Mouse (Mus musculus): ENCODE measurements around the gene Nubpl. TPM values are rescaled to one million over a fixed set of nuclear protein-coding genes. Genes with fewer than 3 reads are reported as not detected.
A peak's percentile ranks its signal among the peaks of the same experiment; 100 is the strongest.
"Not testable (repeated sequence)": the region's sequence is repeated elsewhere in the genome, so short reads cannot be mapped to it uniquely, and the experiment has no call there.

Gene Nubpl
- polyA plus RNA-seq (2021): 6.3 TPM

GRCm38 (mm10) chr12:52097650-52098070, at the start of gene Nubpl:
Gene Nubpl, plus strand, starts transcription at chr12:52097737.
- in situ Hi-C loops (cut with MboI; ENCODE audit: low pct_unique_long_range_greater_than_20kb): no loop called here
- ChIA-PET CTCF (no interaction called here), POLR2A (no interaction called here)
- DNase-seq (ENCODE audit: low read depth, low spot score) (peak; percentile 41), ATAC-seq (peak; percentile 88)
- no peak for TF ChIP-seq CTCF (IDR thresholded peaks at IDR 0.05)
- peaks cover 6% of the 10 kb centered on the region for H3K27me3 ChIP-seq

DNA sequence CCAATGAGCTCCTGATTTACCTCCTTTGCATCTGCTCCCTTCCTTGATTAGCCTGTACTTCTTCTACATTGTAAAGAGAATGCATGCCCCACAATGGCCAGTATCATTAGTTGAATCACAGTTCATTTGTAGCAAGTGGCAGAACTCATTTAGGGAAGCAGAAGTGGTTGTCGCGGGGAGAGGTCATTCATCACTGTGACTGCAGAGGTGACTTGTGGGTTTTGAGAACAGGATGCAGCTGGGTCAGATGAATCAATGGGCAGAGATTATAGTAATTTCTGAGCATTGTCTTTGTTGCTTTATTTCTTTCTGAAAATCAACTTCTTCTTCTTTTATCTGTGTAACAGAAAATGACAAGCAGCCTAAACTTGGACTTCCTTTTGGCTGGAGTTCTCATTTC, 48.2 kb upstream of the Nubpl start:
- DNase-seq (ENCODE audit: low read depth, low spot score) (no peak), ATAC-seq (no peak)
- ChIA-PET CTCF (interaction anchor here (0.8 kb wide), 1 partner anchor 32 kb away, joined by 3 read pairs; no protein-coding TSS in a partner anchor), POLR2A (no interaction called here)
- no peak for TF ChIP-seq CTCF (IDR thresholded peaks at IDR 0.05)
- in situ Hi-C loops (cut with MboI; ENCODE audit: low pct_unique_long_range_greater_than_20kb): no loop called here
- H3K27me3 ChIP-seq: no peaks in the 10 kb centered on the region

GRCm38 (mm10) chr12:52079296-52079695, 18.2 kb upstream of the Nubpl start:
- DNase-seq (ENCODE audit: low read depth, low spot score); ATAC-seq; in situ Hi-C loops (cut with MboI; ENCODE audit: low pct_unique_long_range_greater_than_20kb); H3K27me3 ChIP-seq; CTCF ChIA-PET; POLR2A ChIA-PET: not testable (repeated sequence)

- ChIA-PET POLR2A (no interaction called here), CTCF (no interaction called here)
- TF ChIP-seq CTCF (IDR thresholded peaks at IDR 0.05): no peak
- ATAC-seq (peak; percentile 47), DNase-seq (ENCODE audit: low read depth, low spot score) (no peak)
- in situ Hi-C loops (cut with MboI; ENCODE audit: low pct_unique_long_range_greater_than_20kb): no loop called here
- peaks cover 6% of the 10 kb centered on the region for H3K27me3 ChIP-seq
Observed at GRCm38 (mm10) chr12:52097049-52097649, 388 bp upstream of the Nubpl start.

GRCm38 (mm10) chr12:52120276-52120675, 22.7 kb downstream of the Nubpl start:
- POLR2A ChIA-PET: no interaction called here
- DNase-seq (ENCODE audit: low read depth, low spot score) (no peak), ATAC-seq (no peak)
- CTCF ChIA-PET: no interaction called here
- no peak for TF ChIP-seq CTCF (IDR thresholded peaks at IDR 0.05)
- H3K27me3 ChIP-seq: no peaks in the 10 kb centered on the region
- in situ Hi-C loops (cut with MboI; ENCODE audit: low pct_unique_long_range_greater_than_20kb): no loop called here

GRCm38 (mm10) chr12:52126407-52126806, 28.9 kb downstream of the Nubpl start:
- no peak for DNase-seq (ENCODE audit: low read depth, low spot score)
- in situ Hi-C loops (cut with MboI; ENCODE audit: low pct_unique_long_range_greater_than_20kb): no loop called here
- no peaks in the 10 kb centered on the region for H3K27me3 ChIP-seq
- POLR2A ChIA-PET: no interaction called here
- TF ChIP-seq CTCF (IDR thresholded peaks at IDR 0.05): no peak
- CTCF ChIA-PET: no interaction called here
- ATAC-seq: no peak

GRCm38 (mm10) chr12:52129072-52129471, 31.5 kb downstream of the Nubpl start:
- in situ Hi-C loops (cut with MboI; ENCODE audit: low pct_unique_long_range_greater_than_20kb): no loop called here
- DNase-seq (ENCODE audit: low read depth, low spot score) (no peak), ATAC-seq (no peak)
- ChIA-PET POLR2A (no interaction called here), CTCF (no interaction called here)
- no peaks in the 10 kb centered on the region for H3K27me3 ChIP-seq
- TF ChIP-seq CTCF (IDR thresholded peaks at IDR 0.05): no peak

GRCm38 (mm10) chr12:52132256-52132655, 34.7 kb downstream of the Nubpl start:
- DNase-seq (ENCODE audit: low read depth, low spot score) (no peak), ATAC-seq (no peak)
- POLR2A ChIA-PET: no interaction called here
- no peak for TF ChIP-seq CTCF (IDR thresholded peaks at IDR 0.05)
- in situ Hi-C loops (cut with MboI; ENCODE audit: low pct_unique_long_range_greater_than_20kb): no loop called here
- CTCF ChIA-PET: no interaction called here
- H3K27me3 ChIP-seq: no peaks in the 10 kb centered on the region

DNA sequence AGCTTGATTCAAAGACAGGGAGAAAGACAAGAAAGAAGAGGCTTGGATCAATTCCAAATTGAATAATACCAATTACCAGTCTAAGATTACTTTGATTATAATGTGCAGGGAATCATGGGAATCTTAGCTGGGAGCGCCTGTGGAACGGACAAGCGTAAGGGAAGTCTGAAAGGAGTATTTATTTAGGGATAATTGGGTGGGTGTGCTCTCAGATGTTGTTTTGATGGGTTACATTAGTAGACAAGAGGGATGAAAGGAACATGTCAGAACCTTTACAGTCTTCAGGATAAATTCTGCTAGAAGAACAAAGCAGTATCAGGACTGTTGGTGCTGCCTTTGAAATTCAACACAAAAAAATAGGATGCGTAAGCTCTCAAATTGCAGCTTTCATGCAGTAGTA, 40.8 kb downstream of the Nubpl start:
- no peak for TF ChIP-seq CTCF (IDR thresholded peaks at IDR 0.05)
- ChIA-PET POLR2A (interaction anchor here (0.5 kb wide), 1 partner anchor 753 kb away, joined by 4 read pairs; no protein-coding TSS in a partner anchor), CTCF (interaction anchor here (1.1 kb wide), 1 partner anchor 19 kb away, joined by 3 read pairs; no protein-coding TSS in a partner anchor)
- ATAC-seq: no peak
- no peak for DNase-seq (ENCODE audit: low read depth, low spot score)
- in situ Hi-C loops (cut with MboI; ENCODE audit: low pct_unique_long_range_greater_than_20kb): no loop called here
- H3K27me3 ChIP-seq: no peaks in the 10 kb centered on the region

- ChIA-PET POLR2A (no interaction called here), CTCF (interaction anchor here (1.4 kb wide), 1 partner anchor 11 kb away, joined by 5 read pairs; no protein-coding TSS in a partner anchor)
- TF ChIP-seq CTCF (IDR thresholded peaks at IDR 0.05): no peak
- in situ Hi-C loops (cut with MboI; ENCODE audit: low pct_unique_long_range_greater_than_20kb): no loop called here
- DNase-seq (ENCODE audit: low read depth, low spot score) (no peak), ATAC-seq (no peak)
- H3K27me3 ChIP-seq: no peaks in the 10 kb centered on the region
Observed at GRCm38 (mm10) chr12:52146639-52147038, 49.1 kb downstream of the Nubpl start.

GRCm38 (mm10) chr12:52149448-52149847, 51.9 kb downstream of the Nubpl start:
- no peaks in the 10 kb centered on the region for H3K27me3 ChIP-seq
- CTCF ChIA-PET: no interaction called here
- POLR2A ChIA-PET: no interaction called here
- ATAC-seq: no peak
- in situ Hi-C loops (cut with MboI; ENCODE audit: low pct_unique_long_range_greater_than_20kb): no loop called here
- no peak for TF ChIP-seq CTCF (IDR thresholded peaks at IDR 0.05)
- no peak for DNase-seq (ENCODE audit: low read depth, low spot score)

DNA sequence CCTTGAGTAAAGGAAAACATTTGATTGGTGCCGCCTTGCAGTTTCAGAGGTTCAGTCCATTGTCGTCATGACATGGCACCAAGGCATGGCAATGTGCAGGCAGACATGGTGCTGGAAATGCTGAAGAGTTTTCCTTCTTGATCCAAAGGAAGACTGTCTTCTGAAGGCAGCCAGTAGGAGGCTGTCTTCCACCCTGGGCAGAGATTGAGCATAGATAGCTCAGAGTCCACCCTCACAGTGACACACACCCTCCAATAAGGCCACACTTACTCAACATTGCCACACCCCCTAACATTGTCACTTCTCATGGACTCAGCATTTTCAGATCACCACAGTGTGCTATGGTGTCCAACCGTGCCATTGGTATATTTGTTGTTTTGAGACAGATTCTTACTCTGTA, 54.5 kb downstream of the Nubpl start:
- TF ChIP-seq CTCF (IDR thresholded peaks at IDR 0.05): no peak
- ChIA-PET POLR2A (no interaction called here), CTCF (no interaction called here)
- ATAC-seq (no peak), DNase-seq (ENCODE audit: low read depth, low spot score) (no peak)
- no peaks in the 10 kb centered on the region for H3K27me3 ChIP-seq
- in situ Hi-C loops (cut with MboI; ENCODE audit: low pct_unique_long_range_greater_than_20kb): no loop called here

Data from Patski (cell line).